Mouse (Mus musculus): ENCODE results near the gene Clca1. TPM values are rescaled to one million over a fixed set of nuclear protein-coding genes. Genes with fewer than 3 reads are reported as not detected.

The Clca1 gene
- polyA plus RNA-seq, 1 experiment = not detected

GRCm38 (mm10) chr3:145026750-145027149 lies 5.8 kb downstream of the Clca1 start:
- H3K27ac ChIP-seq (ENCODE audit: control insufficient read depth, insufficient read depth, low read depth, low read length, poor library complexity) = no peak overlapping the region
- H3K4me3 ChIP-seq (replicated peaks; ENCODE audit: control insufficient read depth, low read depth, low read length) = no peak overlapping the region
- no peaks in the 10 kb centered on the region for H3K4me1 ChIP-seq (ENCODE audit: control insufficient read depth, insufficient read depth, low read length)
- 28% methylated on average over 3 of the region's 3 CpGs for WGBS
- TF ChIP-seq CTCF (IDR thresholded peaks at IDR 0.05; ENCODE audit: control insufficient read depth, insufficient read depth, low read length) = peak; percentile 72
- no peak for TF ChIP-seq POLR2A (IDR thresholded peaks at IDR 0.05; ENCODE audit: borderline replicate concordance, control insufficient read depth, low read depth, low read length)

- 72% methylated on average over 3 of the region's 3 CpGs for WGBS
- Histone ChIP-seq H3K4me1 (ENCODE audit: control insufficient read depth, insufficient read depth, low read length) (no peaks in the 10 kb centered on the region; the same call in 1 of the 2 replicates), H3K27ac (ENCODE audit: control insufficient read depth, insufficient read depth, low read depth, low read length, poor library complexity) (no peak overlapping the region), H3K4me3 (replicated peaks; ENCODE audit: control insufficient read depth, low read depth, low read length) (no peak overlapping the region)
- TF ChIP-seq POLR2A (IDR thresholded peaks at IDR 0.05; ENCODE audit: borderline replicate concordance, control insufficient read depth, low read depth, low read length) = no peak
- no peak for TF ChIP-seq CTCF (IDR thresholded peaks at IDR 0.05; ENCODE audit: control insufficient read depth, insufficient read depth, low read length)
Measured at GRCm38 (mm10) chr3:145017807-145018206, 14.8 kb downstream of the Clca1 start.

- H3K4me3 ChIP-seq (replicated peaks; ENCODE audit: control insufficient read depth, low read depth, low read length) = no peak overlapping the region
- H3K4me1 ChIP-seq (ENCODE audit: control insufficient read depth, insufficient read depth, low read length) = no peaks in the 10 kb centered on the region
- 26% methylated on average over 5 of the region's 5 CpGs for WGBS
- H3K27ac ChIP-seq (ENCODE audit: control insufficient read depth, insufficient read depth, low read depth, low read length, poor library complexity) = no peak overlapping the region
- TF ChIP-seq CTCF (IDR thresholded peaks at IDR 0.05; ENCODE audit: control insufficient read depth, insufficient read depth, low read length) (no peak), POLR2A (IDR thresholded peaks at IDR 0.05; ENCODE audit: borderline replicate concordance, control insufficient read depth, low read depth, low read length) (no peak)
Measured at GRCm38 (mm10) chr3:145004422-145004821, 28.2 kb downstream of the Clca1 start.

GRCm38 (mm10) chr3:145000912-145001311 lies 31.7 kb downstream of the Clca1 start:
- TF ChIP-seq POLR2A (IDR thresholded peaks at IDR 0.05; ENCODE audit: borderline replicate concordance, control insufficient read depth, low read depth, low read length) = no peak
- no peak overlapping the region for H3K27ac ChIP-seq (ENCODE audit: control insufficient read depth, insufficient read depth, low read depth, low read length, poor library complexity)
- 53% methylated on average over 1 of the region's 1 CpGs for WGBS
- no peak overlapping the region for H3K4me3 ChIP-seq (replicated peaks; ENCODE audit: control insufficient read depth, low read depth, low read length)
- no peaks in the 10 kb centered on the region for H3K4me1 ChIP-seq (ENCODE audit: control insufficient read depth, insufficient read depth, low read length)

- TF ChIP-seq CTCF (IDR thresholded peaks at IDR 0.05; ENCODE audit: control insufficient read depth, insufficient read depth, low read length) (no peak), POLR2A (IDR thresholded peaks at IDR 0.05; ENCODE audit: borderline replicate concordance, control insufficient read depth, low read depth, low read length) (no peak)
- Histone ChIP-seq H3K27ac (ENCODE audit: control insufficient read depth, insufficient read depth, low read depth, low read length, poor library complexity) (no peak overlapping the region), H3K4me3 (replicated peaks; ENCODE audit: control insufficient read depth, low read depth, low read length) (no peak overlapping the region), H3K4me1 (ENCODE audit: control insufficient read depth, insufficient read depth, low read length) (no peaks in the 10 kb centered on the region)
- 81% methylated on average over 5 of the region's 5 CpGs for WGBS
Measured at GRCm38 (mm10) chr3:144993055-144993454, 39.5 kb downstream of the Clca1 start.

- TF ChIP-seq POLR2A (IDR thresholded peaks at IDR 0.05; ENCODE audit: borderline replicate concordance, control insufficient read depth, low read depth, low read length) = no peak
- no peak for TF ChIP-seq CTCF (IDR thresholded peaks at IDR 0.05; ENCODE audit: control insufficient read depth, insufficient read depth, low read length)
- Histone ChIP-seq H3K27ac (ENCODE audit: control insufficient read depth, insufficient read depth, low read depth, low read length, poor library complexity) (no peak overlapping the region), H3K4me1 (ENCODE audit: control insufficient read depth, insufficient read depth, low read length) (no peaks in the 10 kb centered on the region), H3K4me3 (replicated peaks; ENCODE audit: control insufficient read depth, low read depth, low read length) (no peak overlapping the region)
Measured at GRCm38 (mm10) chr3:144992618-144993017, 40.0 kb downstream of the Clca1 start.

GRCm38 (mm10) chr3:144985890-144986289 lies 46.7 kb downstream of the Clca1 start:
- Histone ChIP-seq H3K4me1 (ENCODE audit: control insufficient read depth, insufficient read depth, low read length) (no peaks in the 10 kb centered on the region), H3K4me3 (replicated peaks; ENCODE audit: control insufficient read depth, low read depth, low read length) (no peak overlapping the region), H3K27ac (ENCODE audit: control insufficient read depth, insufficient read depth, low read depth, low read length, poor library complexity) (no peak overlapping the region)
- TF ChIP-seq CTCF (IDR thresholded peaks at IDR 0.05; ENCODE audit: control insufficient read depth, insufficient read depth, low read length) (no peak), POLR2A (IDR thresholded peaks at IDR 0.05; ENCODE audit: borderline replicate concordance, control insufficient read depth, low read depth, low read length) (no peak)
- WGBS = 82% methylated on average over 5 of the region's 5 CpGs

GRCm38 (mm10) chr3:144980551-144980950 lies 52.0 kb downstream of the Clca1 start:
- no peak overlapping the region for H3K4me3 ChIP-seq (replicated peaks; ENCODE audit: control insufficient read depth, low read depth, low read length)
- H3K4me1 ChIP-seq (ENCODE audit: control insufficient read depth, insufficient read depth, low read length) = no peaks in the 10 kb centered on the region
- 80% methylated on average over 6 of the region's 6 CpGs for WGBS
- H3K27ac ChIP-seq (ENCODE audit: control insufficient read depth, insufficient read depth, low read depth, low read length, poor library complexity) = no peak overlapping the region
- no peak for TF ChIP-seq POLR2A (IDR thresholded peaks at IDR 0.05; ENCODE audit: borderline replicate concordance, control insufficient read depth, low read depth, low read length)
- no peak for TF ChIP-seq CTCF (IDR thresholded peaks at IDR 0.05; ENCODE audit: control insufficient read depth, insufficient read depth, low read length)

GRCm38 (mm10) chr3:144977631-144978030 lies 54.9 kb downstream of the Clca1 start:
- H3K4me1 ChIP-seq (ENCODE audit: control insufficient read depth, insufficient read depth, low read length) = no peaks in the 10 kb centered on the region
- H3K27ac ChIP-seq (ENCODE audit: control insufficient read depth, insufficient read depth, low read depth, low read length, poor library complexity) = no peak overlapping the region
- H3K4me3 ChIP-seq (replicated peaks; ENCODE audit: control insufficient read depth, low read depth, low read length) = no peak overlapping the region
- TF ChIP-seq POLR2A (IDR thresholded peaks at IDR 0.05; ENCODE audit: borderline replicate concordance, control insufficient read depth, low read depth, low read length) = no peak
- TF ChIP-seq CTCF (IDR thresholded peaks at IDR 0.05; ENCODE audit: control insufficient read depth, insufficient read depth, low read length) = no peak
- 59% methylated on average over 4 of the region's 4 CpGs for WGBS
